Mouse (Mus musculus) cortical plate, adult 2 months (tissue): ENCODE measurements around the gene Per3. TPM values are rescaled to one million over a fixed set of nuclear protein-coding genes. Genes with fewer than 3 reads are reported as not detected.

ENCODE experiments used
- H3K27ac ChIP-seq: fragments of 200-500 bp; 2 replicates; pipeline ENCODE4 v1.5.1; 2012; ENCODE audit warnings: low read length, control low read depth, inconsistent platforms; ENCODE audit not compliant: insufficient read depth
- H3K4me1 ChIP-seq: fragments of 200-500 bp; 2 replicates; pipeline ENCODE4 v1.6.1; 2011; ENCODE audit warnings: low read length; ENCODE audit not compliant: control insufficient read depth, insufficient read depth
- H3K4me3 ChIP-seq: fragments of 200-500 bp; 2 replicates; pipeline ENCODE4 v1.5.1; 2011; ENCODE audit warnings: mild to moderate bottlenecking, low read length, control low read depth; ENCODE audit not compliant: insufficient read depth
- CTCF ChIP-seq: fragments of 200-500 bp; IDR thresholded peaks from 2 replicates; pipeline ENCODE4 v1.5.1; 2011; ENCODE audit warnings: mild to moderate bottlenecking, control low read depth, low read length; ENCODE audit not compliant: insufficient read depth; ENCODE audit errors: extremely low read depth
- POLR2A ChIP-seq: fragments of 200-500 bp; IDR thresholded peaks from 2 replicates; pipeline ENCODE4 v1.6.1; 2011; ENCODE audit warnings: mild to moderate bottlenecking, low read length, control low read depth; ENCODE audit not compliant: insufficient read depth; ENCODE audit errors: extremely low read depth
- polyA plus RNA-seq: library from polyadenylated mRNA; depleted of rRNA; stranded (reverse); fragments of >200 nt; gene quantifications from 2 replicates; pipeline ENCODE4 v1.2.3, GENCODE M21; 2012

The Per3 gene
- polyA plus RNA-seq, 1 experiment, result 42.8 TPM

DNA sequence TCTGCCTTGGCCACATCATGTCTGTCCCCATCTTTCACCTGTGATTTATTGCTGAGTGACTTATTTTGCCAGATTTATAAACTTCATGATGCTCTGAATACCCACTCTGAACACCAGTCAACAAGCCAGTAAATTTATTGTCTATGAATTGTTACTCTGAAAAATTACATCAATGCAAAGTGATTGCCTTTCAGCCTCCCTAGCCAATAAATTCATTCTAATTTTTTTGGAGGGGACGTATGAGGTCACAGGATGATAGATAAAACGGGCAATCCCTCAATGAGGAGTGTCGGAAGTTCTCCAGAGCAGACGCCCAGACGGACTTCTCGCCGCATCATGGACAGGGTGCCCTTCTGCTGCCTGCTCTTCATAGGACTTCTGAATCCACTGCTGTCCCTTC is 47.7 kb downstream of the Per3 start, which contains the start of gene Uts2:
Gene Uts2, plus strand, starts transcription at position 301 of the 400 bp plus-strand sequence.
- no peak for TF ChIP-seq POLR2A
- no peak for TF ChIP-seq CTCF
- no peaks in the 10 kb centered on the region for H3K4me1 ChIP-seq

DNA sequence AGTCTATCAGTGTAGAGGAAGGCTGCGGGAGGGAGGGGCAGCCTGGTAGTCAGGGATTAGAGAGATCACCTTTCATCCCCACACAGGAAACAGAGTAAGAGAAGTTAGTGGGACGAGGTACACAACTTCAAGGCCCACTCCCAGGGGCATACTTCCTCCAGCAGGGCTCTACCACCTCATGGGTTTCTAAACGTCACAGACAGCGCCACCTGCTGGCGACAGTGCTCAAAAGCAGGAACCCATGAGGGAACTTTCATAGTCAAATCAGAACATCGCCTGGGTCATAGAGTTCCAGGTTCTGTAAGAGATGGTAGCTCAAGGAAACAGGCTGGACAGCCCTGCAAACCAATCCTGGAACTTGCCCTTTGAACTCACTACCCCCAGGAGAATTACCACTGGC is 54.3 kb downstream of the Per3 start:
- Histone ChIP-seq H3K4me1 (no peaks in the 10 kb centered on the region), H3K4me3 (no peak overlapping the region), H3K27ac (no peak overlapping the region)
- TF ChIP-seq POLR2A (no peak), CTCF (peak; percentile 38; the same call in 1 of the 2 replicates)

More for the DNA sequence above, 47.7 kb downstream of the Per3 start, which contains the start of gene Uts2:
- Histone ChIP-seq H3K27ac (no peak within 1 kb of the TSS), H3K4me3 (no peak within 1 kb of the TSS)

DNA sequence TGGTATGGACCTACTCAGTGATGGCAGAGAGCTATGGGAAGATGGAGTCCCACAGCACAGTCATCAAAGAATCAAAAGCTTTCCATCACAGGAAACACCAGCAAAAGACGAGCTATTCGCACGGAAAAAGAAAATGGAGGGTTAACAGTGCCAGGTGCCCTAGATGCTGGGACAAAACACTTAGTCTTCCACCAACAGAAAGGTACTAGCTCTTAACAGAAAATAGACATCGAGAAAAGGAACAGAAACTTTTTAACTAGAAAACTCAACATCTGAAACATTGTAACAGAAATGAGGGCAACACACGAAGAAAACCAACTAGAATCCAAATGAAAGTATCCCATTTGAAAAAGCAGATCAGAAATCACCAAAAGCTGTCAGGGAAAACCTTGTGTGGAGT is 64.3 kb downstream of the Per3 start:
- Histone ChIP-seq H3K4me3 (no peak overlapping the region), H3K4me1 (no peaks in the 10 kb centered on the region), H3K27ac (no peak overlapping the region)
- TF ChIP-seq CTCF (no peak), POLR2A (no peak)

DNA sequence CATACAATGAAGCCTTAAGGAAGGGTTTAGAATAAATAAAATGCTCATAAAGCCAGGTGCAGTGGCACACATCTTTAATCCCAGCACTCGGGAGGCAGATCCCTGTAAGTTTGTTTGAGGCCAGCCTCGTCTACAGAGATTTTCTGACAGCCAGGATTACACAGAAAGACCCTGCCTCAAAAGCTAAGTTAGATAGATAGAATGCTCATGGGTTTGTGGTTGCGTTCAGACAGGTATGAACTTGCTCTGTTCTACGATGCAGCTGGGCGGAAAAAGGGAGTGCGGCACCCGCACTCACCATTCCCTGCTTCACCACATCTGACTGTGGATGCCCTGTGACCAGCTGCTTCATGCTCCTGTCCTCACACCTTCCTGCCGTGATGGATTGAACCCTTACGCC is 65.0 kb downstream of the Per3 start:
- Histone ChIP-seq H3K4me3 (no peak overlapping the region), H3K27ac (no peak overlapping the region), H3K4me1 (no peaks in the 10 kb centered on the region)
- TF ChIP-seq CTCF (no peak), POLR2A (no peak)

DNA sequence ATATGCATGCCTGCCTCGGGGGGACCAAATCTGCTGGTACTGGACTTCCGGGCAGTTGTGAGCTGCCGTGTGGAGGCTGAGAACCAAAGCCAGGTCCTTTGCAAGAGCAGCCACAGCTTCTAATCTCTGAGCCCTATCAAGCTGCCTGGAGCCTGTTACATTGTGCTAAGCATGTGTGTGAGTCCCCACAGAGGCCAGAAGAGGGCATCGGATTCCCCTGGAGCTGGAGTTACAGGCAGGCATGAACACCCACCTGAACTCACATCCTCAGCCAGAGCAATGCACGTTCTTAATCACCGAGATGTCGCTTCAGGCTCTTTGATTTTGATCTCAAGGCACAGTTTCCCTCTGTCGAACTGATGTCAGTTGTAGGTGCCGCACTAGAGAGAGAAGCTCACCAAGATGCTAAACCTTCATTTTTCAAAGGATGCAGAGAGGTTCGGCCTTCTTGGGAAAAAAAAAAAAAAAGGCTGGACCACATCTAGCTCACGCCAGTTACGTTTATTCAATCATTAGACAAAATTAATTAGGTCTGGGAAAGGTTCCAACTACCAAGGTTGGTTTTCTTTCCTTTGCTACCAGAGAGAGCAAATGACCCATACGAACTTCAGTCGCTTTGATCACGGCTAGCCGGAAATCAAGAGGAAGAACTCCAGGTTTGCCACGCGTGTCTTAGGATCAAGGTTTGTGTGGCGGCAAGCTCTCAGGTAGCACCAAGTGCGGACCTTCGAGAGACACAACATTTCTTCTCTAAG is 66.1 kb downstream of the Per3 start:
- H3K4me1 ChIP-seq, result no peaks in the 10 kb centered on the region
- H3K4me3 ChIP-seq, result no peak overlapping the region
- no peak for TF ChIP-seq POLR2A
- TF ChIP-seq CTCF, result no peak
- no peak overlapping the region for H3K27ac ChIP-seq

DNA sequence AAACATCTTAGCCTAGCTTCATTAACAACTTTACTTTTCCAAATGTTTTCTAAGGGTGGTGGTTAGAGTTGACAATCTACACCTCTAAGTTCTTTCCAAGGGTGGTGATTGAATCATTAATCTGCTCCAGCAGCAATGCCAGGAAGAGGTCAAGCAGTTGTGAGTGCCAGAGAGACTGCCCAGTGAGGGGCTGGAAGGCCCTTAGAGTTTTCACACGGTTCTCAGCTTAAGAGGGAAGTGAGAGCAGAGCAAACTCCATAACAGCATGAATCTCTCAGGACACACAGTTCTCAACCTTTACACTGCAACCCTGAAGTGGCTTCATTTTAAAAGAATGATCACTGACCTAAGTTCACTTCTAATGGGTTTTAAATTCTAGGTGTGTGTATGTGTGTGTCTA is 69.3 kb downstream of the Per3 start:
- no peaks in the 10 kb centered on the region for H3K4me1 ChIP-seq
- TF ChIP-seq CTCF (no peak), POLR2A (no peak)
- no peak overlapping the region for H3K27ac ChIP-seq
- no peak overlapping the region for H3K4me3 ChIP-seq

DNA sequence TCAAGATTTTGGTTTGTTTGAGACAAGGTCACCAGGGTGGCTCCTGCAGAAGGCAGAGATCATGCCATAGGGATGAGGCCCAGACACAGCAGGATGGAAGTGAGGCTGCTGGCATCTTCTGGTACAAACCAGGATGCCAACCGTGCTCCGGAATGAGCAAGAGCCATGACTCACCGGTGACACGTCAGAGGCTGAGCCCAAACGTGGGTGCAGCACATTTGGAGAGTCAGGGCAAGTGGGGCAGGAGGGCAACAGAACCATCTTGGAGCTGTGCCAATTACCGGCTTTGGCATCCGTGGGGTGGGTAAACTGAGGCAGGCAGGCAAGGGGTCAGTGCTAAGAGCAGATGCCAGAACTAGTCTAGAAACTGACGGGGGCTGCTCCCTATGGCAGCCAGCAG is 71.2 kb downstream of the Per3 start:
- no peaks in the 10 kb centered on the region for H3K4me1 ChIP-seq
- H3K27ac ChIP-seq, result no peak overlapping the region
- TF ChIP-seq CTCF (no peak), POLR2A (no peak)
- H3K4me3 ChIP-seq, result no peak overlapping the region

DNA sequence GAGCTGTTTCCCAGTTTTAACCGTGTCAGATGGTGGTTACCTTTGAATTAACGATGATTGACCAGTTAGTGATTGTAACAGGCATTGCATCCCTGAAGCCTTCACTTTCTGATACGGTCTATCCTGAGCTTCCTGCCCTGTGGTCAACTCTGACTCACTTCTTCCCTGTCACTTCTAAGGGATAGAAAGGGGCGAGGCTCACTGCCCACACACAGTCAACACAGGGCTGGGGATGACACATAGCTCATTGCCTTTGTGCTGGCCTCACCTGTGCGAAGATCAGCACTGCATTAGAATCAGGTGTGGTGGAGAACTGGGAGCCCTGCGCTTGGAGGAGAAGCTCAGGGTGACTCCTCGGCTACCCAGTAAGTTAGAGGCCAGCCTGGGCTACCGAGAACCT is 75.5 kb downstream of the Per3 start:
- H3K27ac ChIP-seq, result no peak overlapping the region
- TF ChIP-seq POLR2A (no peak), CTCF (no peak)
- no peaks in the 10 kb centered on the region for H3K4me1 ChIP-seq
- no peak overlapping the region for H3K4me3 ChIP-seq

DNA sequence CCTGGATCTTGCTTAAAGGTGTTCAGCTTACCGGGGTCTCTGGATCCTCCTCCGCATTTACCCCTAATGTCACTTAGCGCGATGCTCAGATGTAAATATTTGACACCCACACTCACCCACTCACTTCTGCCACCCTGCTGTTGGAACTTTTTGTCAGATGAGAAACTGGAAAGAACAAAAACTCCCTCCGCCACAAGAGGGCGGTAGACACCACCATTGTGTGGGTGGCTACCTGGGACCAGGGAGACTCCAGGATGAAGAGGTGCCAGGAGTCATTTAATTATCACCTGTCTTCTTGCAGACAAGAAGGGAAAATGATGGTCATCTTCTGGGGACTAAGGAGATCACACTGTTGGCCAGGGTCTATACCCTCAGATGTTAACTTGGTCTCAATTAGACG is 77.9 kb downstream of the Per3 start:
- Histone ChIP-seq H3K4me1 (no peaks in the 10 kb centered on the region), H3K4me3 (no peak overlapping the region), H3K27ac (no peak overlapping the region)
- TF ChIP-seq POLR2A (no peak), CTCF (peak; percentile 67)

DNA sequence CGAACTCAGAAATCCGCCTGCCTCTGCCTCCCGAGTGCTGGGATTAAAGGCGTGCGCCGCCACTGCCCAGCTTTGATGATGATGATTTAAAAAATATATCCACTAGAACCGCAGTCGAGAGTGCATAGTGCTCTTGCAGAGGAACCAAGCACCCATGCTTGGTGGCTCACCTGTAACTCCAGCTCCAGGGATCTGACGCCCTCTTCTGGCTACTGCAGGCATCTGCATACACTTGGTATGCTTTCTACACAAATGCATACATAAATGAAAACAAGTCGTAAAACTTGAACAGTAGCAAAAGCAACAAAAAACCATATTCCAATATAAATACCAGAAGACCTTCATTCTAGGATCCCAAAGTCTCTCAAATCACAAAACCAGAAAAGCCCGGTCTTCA is 78.9 kb downstream of the Per3 start:
- Histone ChIP-seq H3K4me1 (no peaks in the 10 kb centered on the region), H3K27ac (no peak overlapping the region), H3K4me3 (no peak overlapping the region)
- TF ChIP-seq POLR2A, result no peak
- TF ChIP-seq CTCF, result 0 out of 2 replicates have a peak, but pooled peaks have one; percentile 17
